Mouse (Mus musculus) cerebellum, postnatal 25 days (tissue): ENCODE measurements at regions not wholly inside any gene's neighbourhood (a gene's known extent, or its start where the extent isn't known, plus 50 kb on each side); places are given as distances from the start of the nearest gene placed in this dataset.

ENCODE experiments used
- DNase-seq, 2 experiments: peaks; one replicate each; pipeline ENCODE4 v3.0.0; 2021; ENCODE audit warnings: mixed read lengths in 2 of 2

GRCm38 (mm10) chr13:78361236-78361635 is 161.7 kb upstream of the Nr2f1 start:
- no peak for DNase-seq

GRCm38 (mm10) chr13:78348830-78349229 is 149.3 kb upstream of the Nr2f1 start:
- DNase-seq, result no peak

GRCm38 (mm10) chr13:78324443-78325206 is 125.1 kb upstream of the Nr2f1 start:
- no peak for DNase-seq

DNA sequence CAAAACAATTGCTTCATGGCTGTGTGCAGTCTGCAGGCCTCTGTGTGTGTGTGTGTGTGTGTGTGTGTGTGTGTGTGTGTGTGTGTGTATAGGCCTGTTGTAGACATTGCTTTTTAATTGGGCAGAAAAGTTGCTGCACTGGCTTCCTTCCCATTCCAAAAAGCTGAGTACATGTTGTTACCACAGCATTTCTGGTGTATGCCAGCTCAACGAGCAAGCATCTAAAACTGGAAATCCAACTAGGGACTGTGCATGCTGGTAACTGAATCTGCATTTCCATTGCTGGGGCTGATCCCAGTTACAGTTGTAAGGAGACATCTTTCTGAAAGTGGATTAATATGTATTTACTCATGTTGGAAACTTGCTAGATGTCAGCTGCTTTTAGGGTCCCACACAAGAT is 123.6 kb upstream of the Nr2f1 start:
- no peak for DNase-seq

- no peak for DNase-seq
Observed at GRCm38 (mm10) chr13:78318434-78318833, 118.9 kb upstream of the Nr2f1 start.

DNA sequence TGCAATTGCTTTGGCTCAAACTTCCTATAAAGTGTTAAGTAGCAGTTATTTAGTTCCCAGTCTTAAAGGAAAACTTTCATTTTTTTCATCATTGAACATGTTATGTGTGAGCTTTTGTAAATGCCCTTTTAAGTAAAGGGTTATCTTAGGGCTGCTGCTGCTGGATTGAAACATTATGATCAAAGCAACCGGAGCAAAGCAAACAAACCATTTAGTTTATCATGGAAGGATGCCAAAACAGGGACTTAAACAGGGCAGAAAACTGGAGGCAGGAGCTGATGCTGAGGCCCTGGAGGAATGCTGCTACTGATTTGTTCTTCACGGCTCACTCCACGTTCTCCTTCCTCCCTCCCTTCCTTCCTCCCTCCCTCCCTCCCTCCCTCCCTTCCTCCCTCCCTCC is 111.3 kb upstream of the Nr2f1 start:
- DNase-seq, result no peak
